ENCODE assay signal across 20 mouse cellular contexts in genomic region chr13:110116316-110116715, GRCm38 (mm10).
DNase-seq lines count a peak whose midpoint lies in the region; ATAC-seq lines count a peak whose summit lies in the region.
"Had no signal": no experiment of that assay in that cellular context is flagged by ENCODE, and none has a peak within 500 bp of the region (broad histone marks: within the 10 kb centered on the region; RNA-seq: fewer than 3 reads in every experiment).

No protein-coding gene starts in this region.

- H3K9ac ChIP-seq in midbrain, embryonic 12.5 days (replicated peaks) = no peak overlapping the region
- no peak overlapping the region for H3K9ac ChIP-seq in hindbrain, embryonic 12.5 days
- H3K9ac ChIP-seq: limb, embryonic 13.5 days had no signal

- peaks cover 26% of the 10 kb centered on the region for H3K4me1 ChIP-seq in midbrain, embryonic 12.5 days
- peaks cover 18% of the 10 kb centered on the region for H3K4me1 ChIP-seq in midbrain, embryonic 10.5 days
- peaks cover 11% of the 10 kb centered on the region for H3K4me1 ChIP-seq in hindbrain, embryonic 12.5 days
- H3K4me1 ChIP-seq: embryonic facial prominence, embryonic 10.5 days; heart, embryonic 10.5 days; limb, embryonic 13.5 days had no signal

- H3K9me3 ChIP-seq in midbrain, embryonic 12.5 days = no peaks in the 10 kb centered on the region
- no peaks in the 10 kb centered on the region for H3K9me3 ChIP-seq in midbrain, embryonic 10.5 days (replicated peaks)
- no peaks in the 10 kb centered on the region for H3K9me3 ChIP-seq in hindbrain, embryonic 12.5 days (replicated peaks)
- H3K9me3 ChIP-seq: embryonic facial prominence, embryonic 10.5 days; heart, embryonic 10.5 days; limb, embryonic 13.5 days had no signal

- H3K4me3 ChIP-seq in midbrain, embryonic 12.5 days = no peak overlapping the region
- H3K4me3 ChIP-seq in midbrain, embryonic 10.5 days = no peak overlapping the region
- no peak overlapping the region for H3K4me3 ChIP-seq in hindbrain, embryonic 12.5 days
- H3K4me3 ChIP-seq: embryonic facial prominence, embryonic 10.5 days; heart, embryonic 10.5 days; limb, embryonic 13.5 days had no signal

- ATAC-seq in midbrain, embryonic 12.5 days (ENCODE audit: low FRiP score, low read depth) = no peak
- no peak for ATAC-seq in hindbrain, embryonic 12.5 days (ENCODE audit: low FRiP score)
- no peak for ATAC-seq in erythroblast, adult 5-6 weeks (replicated peaks; ENCODE audit: low FRiP score, poor library complexity, severe bottlenecking)
- ATAC-seq: Patski had no signal

- DNase-seq in adrenal gland, postnatal 10 days = peak; percentile 21
- no peak for DNase-seq in adrenal gland, adult (ENCODE audit: inconsistent age in 2 of 2, low spot score in 1 of 2)
- no peak for DNase-seq in midbrain, embryonic 10.5 days (ENCODE audit: low spot score)
- DNase-seq in urinary bladder, adult 2 months (ENCODE audit: low spot score) = no peak
- no peak for DNase-seq in heart, adult 18-20 months
- DNase-seq: adrenal gland, adult 2 months; gastrocnemius, postnatal 14 days; heart, postnatal 36 days; kidney, adult 11 months; kidney, postnatal 25 days; right cerebral cortex, postnatal 14 days; thymus, adult 2 months had no signal

- H3K27ac ChIP-seq in midbrain, embryonic 12.5 days (replicated peaks) = peak overlapping the region; percentile 49
- no peak overlapping the region; the same call in 1 of the 2 replicates for H3K27ac ChIP-seq in midbrain, embryonic 10.5 days (replicated peaks)
- peak overlapping the region; percentile 49 for H3K27ac ChIP-seq in hindbrain, embryonic 12.5 days
- H3K27ac ChIP-seq: embryonic facial prominence, embryonic 10.5 days; heart, embryonic 10.5 days; limb, embryonic 13.5 days had no signal

- H3K27me3 ChIP-seq in midbrain, embryonic 12.5 days = no peaks in the 10 kb centered on the region
- H3K27me3 ChIP-seq in midbrain, embryonic 10.5 days (ENCODE audit: low read depth, poor library complexity, severe bottlenecking) = no peaks in the 10 kb centered on the region
- H3K27me3 ChIP-seq in hindbrain, embryonic 12.5 days = no peaks in the 10 kb centered on the region
- H3K27me3 ChIP-seq: CH12.LX; limb, embryonic 13.5 days had no signal

- no peaks in the 10 kb centered on the region for H3K36me3 ChIP-seq in midbrain, embryonic 12.5 days
- H3K36me3 ChIP-seq in midbrain, embryonic 10.5 days = no peaks in the 10 kb centered on the region
- no peaks in the 10 kb centered on the region for H3K36me3 ChIP-seq in hindbrain, embryonic 12.5 days
- H3K36me3 ChIP-seq: embryonic facial prominence, embryonic 10.5 days; heart, embryonic 10.5 days; limb, embryonic 13.5 days had no signal

- H3K4me2 ChIP-seq in midbrain, embryonic 12.5 days (replicated peaks) = no peak overlapping the region
- no peak overlapping the region for H3K4me2 ChIP-seq in hindbrain, embryonic 12.5 days (replicated peaks)
- H3K4me2 ChIP-seq: limb, embryonic 13.5 days had no signal

- WGBS in midbrain, embryonic 12.5 days = 75% methylated on average over 3 of the region's 3 CpGs
- 89% methylated on average over 3 of the region's 3 CpGs for WGBS in midbrain, embryonic 10.5 days
- 72% methylated on average over 3 of the region's 3 CpGs for WGBS in hindbrain, embryonic 12.5 days
